9 mouse cellular contexts compared by ENCODE assay signal in genomic region chr9:68268551-68268950, GRCm38 (mm10).
DNase-seq lines count a peak whose midpoint lies in the region.
"Had no signal": no experiment of that assay in that cellular context is flagged by ENCODE, and none has a peak within 500 bp of the region (broad histone marks: within the 10 kb centered on the region; RNA-seq: fewer than 3 reads in every experiment).

No protein-coding gene starts in this region.

- peak; percentile 2 to 7 for DNase-seq in cerebellum, adult 18-20 months
- DNase-seq in cerebellum, adult 9-10 months: no peak
- DNase-seq in right cerebral cortex, adult 18-20 months: peak; percentile 1
- DNase-seq in right cerebral cortex, postnatal 36 days (ENCODE audit: low spot score in 2 of 2): no peak
- peak; percentile 21 to 30 for DNase-seq in layer of hippocampus, postnatal 14 days (ENCODE audit: low spot score in 2 of 2)
- no peak for DNase-seq in B cell, adult 2 months
- DNase-seq in adipocyte (ENCODE audit: low spot score): no peak
- no peak for DNase-seq in spleen, adult 18-20 months
- DNase-seq: lung, postnatal 14 days had no signal

Comparison
In these comparisons a context has a peak if more than half of its experiments do, and no peak if none do; other contexts are left out.
1. DNase-seq: peak in cerebellum, adult 18-20 months (2 of 2), right cerebral cortex, adult 18-20 months (single experiment) and layer of hippocampus, postnatal 14 days (2 of 2); none in cerebellum, adult 9-10 months (single experiment), right cerebral cortex, postnatal 36 days (0 of 2), B cell, adult 2 months (0 of 2), adipocyte (single experiment) and spleen, adult 18-20 months (0 of 2).